Mouse (Mus musculus): ENCODE measurements around the gene Zfp362.

The Zfp362 gene

GRCm38 (mm10) chr4:128755064-128755463 is 50.8 kb downstream of the Zfp362 start, which contains the start of gene A3galt2:
A3galt2 (plus strand) TSS chr4:128755364.
- DNase-seq, result no peak

- DNase-seq, result no peak
Observed at GRCm38 (mm10) chr4:128753571-128753970, 52.3 kb downstream of the Zfp362 start.

- no peak for DNase-seq
Observed at GRCm38 (mm10) chr4:128752031-128752757, 53.7 kb downstream of the Zfp362 start.

- DNase-seq, result no peak
Observed at GRCm38 (mm10) chr4:128751006-128751405, 54.8 kb downstream of the Zfp362 start.

- DNase-seq, result no peak
Observed at GRCm38 (mm10) chr4:128748309-128748708, 57.5 kb downstream of the Zfp362 start.

GRCm38 (mm10) chr4:128747614-128748270 is 58.1 kb downstream of the Zfp362 start:
- DNase-seq, result no peak

GRCm38 (mm10) chr4:128745160-128745559 is 60.7 kb downstream of the Zfp362 start:
- DNase-seq, result no peak

GRCm38 (mm10) chr4:128743031-128743626 is 62.7 kb downstream of the Zfp362 start:
- DNase-seq, result no peak

- DNase-seq, result no peak
Observed at GRCm38 (mm10) chr4:128742379-128742970, 63.4 kb downstream of the Zfp362 start.

- DNase-seq, result no peak
Observed at GRCm38 (mm10) chr4:128741906-128742305, 63.9 kb downstream of the Zfp362 start.

GRCm38 (mm10) chr4:128740878-128741277 is 65.0 kb downstream of the Zfp362 start:
- no peak for DNase-seq

- DNase-seq, result no peak
Observed at GRCm38 (mm10) chr4:128737825-128738610, 67.8 kb downstream of the Zfp362 start.

- DNase-seq, result no peak
Observed at GRCm38 (mm10) chr4:128737137-128737589, 68.7 kb downstream of the Zfp362 start.

- no peak for DNase-seq
Observed at GRCm38 (mm10) chr4:128734721-128735671, 70.8 kb downstream of the Zfp362 start.

- DNase-seq, result no peak
Observed at GRCm38 (mm10) chr4:128734217-128734616, 71.6 kb downstream of the Zfp362 start.

- no peak for DNase-seq
Observed at GRCm38 (mm10) chr4:128733496-128733895, 72.3 kb downstream of the Zfp362 start.

- no peak for DNase-seq
Observed at GRCm38 (mm10) chr4:128732794-128733193, 73.1 kb downstream of the Zfp362 start.

GRCm38 (mm10) chr4:128730271-128730670 is 75.6 kb downstream of the Zfp362 start:
- DNase-seq, result no peak

GRCm38 (mm10) chr4:128729709-128730037 is 76.2 kb downstream of the Zfp362 start:
- no peak for DNase-seq

GRCm38 (mm10) chr4:128729033-128729708 is 76.7 kb downstream of the Zfp362 start:
- peak; percentile 66 for DNase-seq

GRCm38 (mm10) chr4:128728431-128728851 is 77.4 kb downstream of the Zfp362 start:
- DNase-seq, result no peak

Data from cerebellum, adult 8-10 months (tissue).